ENCODE assay signal across 10 mouse cellular contexts in the genomic region with DNA sequence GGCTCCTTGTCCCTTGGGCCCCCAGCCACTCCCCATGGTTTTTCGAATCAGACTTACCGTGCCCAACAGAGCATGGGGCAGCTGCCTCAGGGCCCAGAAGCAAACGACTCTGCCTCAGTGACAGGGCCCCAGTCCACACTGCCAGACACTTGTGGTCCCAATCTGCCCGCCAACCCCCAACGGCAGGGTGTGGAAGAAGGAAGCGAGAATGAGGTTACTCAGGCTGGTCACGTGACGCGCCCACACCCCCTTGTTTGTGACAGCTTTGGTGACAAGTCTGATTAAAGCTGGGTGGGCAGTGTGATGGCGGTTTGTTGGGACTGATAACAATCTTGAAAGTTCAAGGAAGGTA. TPM values are rescaled to one million over a fixed set of nuclear protein-coding genes. Genes with fewer than 3 reads are reported as not detected.
DNase-seq lines count a peak whose midpoint lies in the region; ATAC-seq and TF ChIP-seq lines count a peak whose summit lies in the region.
"Had no signal": no experiment of that assay in that cellular context is flagged by ENCODE, and none has a peak within 500 bp of the region (broad histone marks: within the 10 kb centered on the region; RNA-seq: fewer than 3 reads in every experiment).

No protein-coding gene starts in this region.

- H3K9ac ChIP-seq in stomach, embryonic 15.5 days, result no peak overlapping the region
- H3K9ac ChIP-seq in stomach, postnatal 0 days (ENCODE audit: low read length), result no peak overlapping the region
- no peak overlapping the region for H3K9ac ChIP-seq in heart, embryonic 15.5 days
- H3K9ac ChIP-seq: embryonic facial prominence, embryonic 13.5 days; limb, embryonic 13.5 days had no signal

- TF ChIP-seq CTCF in stomach, postnatal 0 days (IDR thresholded peaks at IDR 0.05; ENCODE audit: low read depth), result no peak

- no peak overlapping the region for H3K4me2 ChIP-seq in stomach, embryonic 15.5 days
- H3K4me2 ChIP-seq in stomach, postnatal 0 days (replicated peaks; ENCODE audit: low read depth), result no peak overlapping the region
- H3K4me2 ChIP-seq in heart, embryonic 15.5 days, result no peak overlapping the region
- H3K4me2 ChIP-seq: embryonic facial prominence, embryonic 13.5 days; limb, embryonic 13.5 days had no signal

- no peaks in the 10 kb centered on the region for H3K9me3 ChIP-seq in stomach, embryonic 15.5 days
- no peaks in the 10 kb centered on the region for H3K9me3 ChIP-seq in stomach, postnatal 0 days (ENCODE audit: control insufficient read depth, low read length)
- no peaks in the 10 kb centered on the region for H3K9me3 ChIP-seq in heart, embryonic 15.5 days (replicated peaks)
- H3K9me3 ChIP-seq: embryonic facial prominence, embryonic 13.5 days; limb, embryonic 13.5 days had no signal

- H3K4me1 ChIP-seq in stomach, embryonic 15.5 days, result no peaks in the 10 kb centered on the region
- H3K4me1 ChIP-seq in stomach, postnatal 0 days (replicated peaks; ENCODE audit: control insufficient read depth, insufficient read depth), result no peaks in the 10 kb centered on the region
- H3K4me1 ChIP-seq in heart, embryonic 15.5 days (replicated peaks), result no peaks in the 10 kb centered on the region
- H3K4me1 ChIP-seq: embryonic facial prominence, embryonic 13.5 days had no signal

- 55% methylated on average over 10 of the region's 10 CpGs for WGBS in stomach, embryonic 15.5 days
- 63% methylated on average over 10 of the region's 10 CpGs for WGBS in stomach, postnatal 0 days
- WGBS in heart, embryonic 15.5 days, result 38% methylated on average over 10 of the region's 10 CpGs

- no peak overlapping the region for H3K27ac ChIP-seq in stomach, embryonic 15.5 days
- no peak overlapping the region for H3K27ac ChIP-seq in stomach, postnatal 0 days (replicated peaks)
- no peak overlapping the region for H3K27ac ChIP-seq in heart, embryonic 15.5 days
- H3K27ac ChIP-seq: embryonic facial prominence, embryonic 13.5 days; limb, embryonic 13.5 days had no signal

- no peak for TF ChIP-seq EP300 in stomach, postnatal 0 days (optimal IDR thresholded peaks at IDR 0.05)

- H3K27me3 ChIP-seq in stomach, embryonic 15.5 days (replicated peaks), result no peaks in the 10 kb centered on the region
- H3K27me3 ChIP-seq in stomach, postnatal 0 days (ENCODE audit: control insufficient read depth, insufficient read depth, low read length), result no peaks in the 10 kb centered on the region
- H3K27me3 ChIP-seq in heart, embryonic 15.5 days, result no peaks in the 10 kb centered on the region
- H3K27me3 ChIP-seq: embryonic facial prominence, embryonic 13.5 days; limb, embryonic 13.5 days had no signal

- 0 out of 2 replicates have a peak overlapping the region, but pooled peaks have one; percentile 11 for H3K4me3 ChIP-seq in stomach, embryonic 15.5 days (replicated peaks)
- H3K4me3 ChIP-seq in stomach, postnatal 0 days (ENCODE audit: low read depth, low read length), result no peak overlapping the region
- H3K4me3 ChIP-seq in heart, embryonic 15.5 days, result peak overlapping the region; percentile 30
- H3K4me3 ChIP-seq: embryonic facial prominence, embryonic 13.5 days; limb, embryonic 13.5 days had no signal

- no peaks in the 10 kb centered on the region for H3K36me3 ChIP-seq in stomach, embryonic 15.5 days
- no peaks in the 10 kb centered on the region for H3K36me3 ChIP-seq in stomach, postnatal 0 days (ENCODE audit: control insufficient read depth, insufficient read depth, low read length)
- no peaks in the 10 kb centered on the region for H3K36me3 ChIP-seq in heart, embryonic 15.5 days
- H3K36me3 ChIP-seq: embryonic facial prominence, embryonic 13.5 days; limb, embryonic 13.5 days had no signal

- no peak for DNase-seq in stomach, postnatal 0 days (ENCODE audit: low spot score)
- DNase-seq in thymus, postnatal 4 days, result peak; percentile 94
- no peak for DNase-seq in right cerebral cortex, postnatal 4 days
- DNase-seq in kidney, postnatal 14 days, result no peak
- DNase-seq in retina, postnatal 1 day, result no peak

- ATAC-seq in stomach, embryonic 15.5 days (ENCODE audit: insufficient read depth, low FRiP score, low read depth), result peak; percentile 23; the same call in 1 of the 2 replicates
- ATAC-seq in stomach, postnatal 0 days (ENCODE audit: low FRiP score, low TSS enrichment), result no peak
- ATAC-seq in heart, embryonic 15.5 days (replicated peaks; ENCODE audit: insufficient number of reproducible peaks, insufficient read depth, low FRiP score, low read depth), result no peak
- ATAC-seq in megakaryocyte, adult 5-6 weeks (ENCODE audit: poor library complexity, severe bottlenecking), result peak; percentile 66

RNA-seq across cellular contexts. Expression of a gene that starts 2.2 kb away (rescaled TPM):
- polyA plus RNA-seq in stomach, embryonic 15.5 days (2015; fragmentation: Nextera tagmentation; extraction: Ambion mirVana), result 5.8 and 7.5 TPM in 2 replicates
- polyA plus RNA-seq in stomach, postnatal 0 days (2015; fragmentation: Nextera tagmentation; extraction: Ambion mirVana), result 2.0 and 2.6 TPM in 2 replicates
- polyA plus RNA-seq in heart, embryonic 15.5 days (2015; fragmentation: Nextera tagmentation; extraction: Ambion mirVana), result 2.7 and 18.4 TPM in 2 replicates
- 718 and 733 TPM in 2 replicates for total RNA-seq in megakaryocyte, adult 5-6 weeks (2015)
- 291 and 312 TPM in 2 replicates for total RNA-seq in megakaryocyte, adult 5-6 weeks (2017)

RNA-seq across cellular contexts. Expression of a gene that starts 30.0 kb away (rescaled TPM):
- polyA plus RNA-seq in stomach, embryonic 15.5 days (2015; fragmentation: Nextera tagmentation; extraction: Ambion mirVana), result 60.6 and 64.4 TPM in 2 replicates
- polyA plus RNA-seq in stomach, postnatal 0 days (2015; fragmentation: Nextera tagmentation; extraction: Ambion mirVana), result 35.3 and 36.6 TPM in 2 replicates
- 23.6 and 30.5 TPM in 2 replicates for polyA plus RNA-seq in heart, embryonic 15.5 days (2015; fragmentation: Nextera tagmentation; extraction: Ambion mirVana)
- 1.9 and 2.8 TPM in 2 replicates for total RNA-seq in megakaryocyte, adult 5-6 weeks (2015)
- total RNA-seq in megakaryocyte, adult 5-6 weeks (2017), result 2.3 and 3.2 TPM in 2 replicates

RNA-seq across cellular contexts. Expression of a gene that starts 57.7 kb away (rescaled TPM):
- polyA plus RNA-seq in stomach, embryonic 15.5 days (2015; fragmentation: Nextera tagmentation; extraction: Ambion mirVana), result 111 and 112 TPM in 2 replicates
- polyA plus RNA-seq in stomach, postnatal 0 days (2015; fragmentation: Nextera tagmentation; extraction: Ambion mirVana), result 154 and 166 TPM in 2 replicates
- 112 and 124 TPM in 2 replicates for polyA plus RNA-seq in heart, embryonic 15.5 days (2015; fragmentation: Nextera tagmentation; extraction: Ambion mirVana)
- total RNA-seq in megakaryocyte, adult 5-6 weeks (2015), result 107 and 114 TPM in 2 replicates
- total RNA-seq in megakaryocyte, adult 5-6 weeks (2017), result 80.8 and 95.5 TPM in 2 replicates

RNA-seq across cellular contexts. Expression of a gene that starts 58.0 kb away (rescaled TPM):
- 43.5 and 45.8 TPM in 2 replicates for polyA plus RNA-seq in stomach, embryonic 15.5 days (2015; fragmentation: Nextera tagmentation; extraction: Ambion mirVana)
- polyA plus RNA-seq in stomach, postnatal 0 days (2015; fragmentation: Nextera tagmentation; extraction: Ambion mirVana), result 10.4 and 11.2 TPM in 2 replicates
- 30.8 and 39.8 TPM in 2 replicates for polyA plus RNA-seq in heart, embryonic 15.5 days (2015; fragmentation: Nextera tagmentation; extraction: Ambion mirVana)
- 9.9 and 11.9 TPM in 2 replicates for total RNA-seq in megakaryocyte, adult 5-6 weeks (2015)
- 26.1 and 28.3 TPM in 2 replicates for total RNA-seq in megakaryocyte, adult 5-6 weeks (2017)

Comparison
In these comparisons a context has a peak if more than half of its experiments do, and no peak if none do; other contexts are left out.
1. ATAC-seq: peak in stomach, embryonic 15.5 days (single experiment) and megakaryocyte, adult 5-6 weeks (single experiment); none in stomach, postnatal 0 days (single experiment) and heart, embryonic 15.5 days (single experiment).